Mouse (Mus musculus) erythroblast, embryonic 14.5 days (primary cell): ENCODE results near the gene Mars2.

ENCODE experiments used
- GATA1 ChIP-seq: IDR thresholded peaks from 2 replicates; pipeline ENCODE4 v1.6.1; 2012; ENCODE audit warnings: low read length, inconsistent platforms, mixed read lengths
- TAL1 ChIP-seq: IDR thresholded peaks from 3 replicates; pipeline ENCODE4 v1.6.1; 2012; ENCODE audit warnings: low read length, inconsistent platforms, mixed read lengths

GRCm38 (mm10) chr1:55193316-55193715 is 43.7 kb upstream of the Mars2 start:
- TF ChIP-seq GATA1 (no peak), TAL1 (no peak)
